Mouse (Mus musculus) gastrocnemius, postnatal 36 days (tissue): ENCODE data around the gene Gzmm. TPM values are rescaled to one million over a fixed set of nuclear protein-coding genes. Genes with fewer than 3 reads are reported as not detected.
A peak's percentile ranks its signal among the peaks of the same experiment; 100 is the strongest.

Experiments
- DNase-seq, 2 experiments: peaks; one replicate each; pipeline ENCODE4 v3.0.0; 2022
- intact Hi-C: fragments of 180-260 bp; cut with DNase I; formaldehyde crosslinking; loops from one replicate; pipeline ENCODE4 v1.15.1; 2025
- total RNA-seq, 2 experiments: library from RNA; stranded (reverse); gene quantifications; 2 replicates each; pipeline ENCODE4 v1.2.3; 2021

Gene Gzmm
- total RNA-seq, 2 experiments from 2014 or later: 4.4 to 6.0 TPM

DNA sequence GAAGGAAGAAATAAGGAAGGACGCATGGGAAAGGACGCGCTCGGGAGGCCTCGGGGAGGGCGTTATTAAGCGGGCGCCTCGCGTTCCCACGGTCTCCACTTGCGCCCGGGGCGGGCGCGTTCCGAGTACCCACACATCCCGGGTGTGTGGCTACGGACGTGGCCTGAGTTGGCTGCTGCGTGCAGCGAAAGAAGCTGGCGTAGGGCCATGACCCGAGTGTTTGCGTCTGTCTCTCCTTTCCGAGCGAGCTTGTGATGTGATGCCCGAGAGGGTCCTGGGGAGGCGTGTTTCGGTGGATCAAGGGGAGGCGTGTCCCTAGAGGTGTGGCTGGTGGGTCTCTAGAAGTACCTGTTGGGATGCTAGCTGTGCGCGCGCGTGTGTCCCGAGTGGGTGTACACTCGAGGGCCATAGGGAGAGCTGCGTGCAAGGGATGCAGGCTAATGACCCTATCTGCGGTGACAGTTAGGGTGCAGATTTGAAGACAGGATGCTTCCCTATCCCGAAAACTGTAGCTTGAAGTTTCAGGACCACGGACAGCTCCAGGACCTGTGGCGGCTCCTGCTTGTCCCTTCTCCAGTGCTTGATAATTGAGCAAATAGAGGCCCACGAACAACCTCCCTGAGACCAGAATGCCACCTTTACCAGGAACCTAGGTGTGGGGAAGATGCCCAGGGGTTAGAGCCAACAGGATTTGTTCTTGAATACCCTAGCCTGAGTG, 29.0 kb downstream of the Gzmm start:
- intact Hi-C loops: no loop called here
- peak; percentile 52 to 63 for DNase-seq

GRCm38 (mm10) chr10:79721089-79721488, 32.3 kb downstream of the Gzmm start:
- no peak for DNase-seq

DNA sequence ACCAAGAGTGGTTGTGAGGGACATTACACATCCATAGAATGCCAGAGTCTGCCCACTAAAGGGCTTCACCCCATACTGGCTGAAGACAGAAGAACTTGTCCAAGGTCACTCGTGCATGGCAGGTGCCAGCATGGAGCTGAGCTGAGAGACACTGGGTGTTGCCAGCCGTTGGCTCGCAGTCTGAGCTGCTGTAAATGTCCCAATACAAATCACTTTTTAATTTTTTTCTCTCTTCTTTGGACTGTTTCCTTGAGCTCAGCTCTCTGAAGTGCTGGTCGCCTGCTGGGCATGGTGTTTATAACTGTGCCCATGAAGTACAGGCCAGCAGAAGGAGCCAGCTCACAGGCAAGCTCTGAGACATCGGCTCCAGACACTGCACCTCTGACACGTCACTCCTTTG, 34.2 kb downstream of the Gzmm start:
- intact Hi-C loops: no loop called here

More at GRCm38 (mm10) chr10:79721089-79721488, 32.3 kb downstream of the Gzmm start:
- intact Hi-C loops: no loop called here

DNA sequence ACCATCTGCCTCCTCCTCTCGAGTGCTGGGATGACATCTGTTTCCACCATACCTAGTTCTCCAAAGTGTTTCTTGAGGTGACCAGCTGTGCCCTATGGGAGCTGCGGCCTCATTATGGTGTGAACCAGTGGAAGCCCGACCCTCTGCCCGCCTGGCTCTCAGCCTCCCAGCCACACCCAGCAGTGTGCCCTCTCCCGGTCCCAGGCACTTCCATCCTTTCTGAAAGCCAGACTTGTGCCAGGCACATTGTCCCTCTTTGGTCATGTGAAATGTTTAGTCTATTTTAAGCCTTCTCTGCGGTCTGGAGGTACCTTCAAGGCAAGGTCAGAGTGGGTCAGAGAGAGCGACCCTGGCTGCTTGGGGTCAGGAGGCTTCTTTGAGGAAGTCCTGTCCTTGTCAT, 34.9 kb downstream of the Gzmm start:
- intact Hi-C loops: no loop called here
- DNase-seq: no peak

More for the DNA sequence above, 34.2 kb downstream of the Gzmm start:
- no peak for DNase-seq

DNA sequence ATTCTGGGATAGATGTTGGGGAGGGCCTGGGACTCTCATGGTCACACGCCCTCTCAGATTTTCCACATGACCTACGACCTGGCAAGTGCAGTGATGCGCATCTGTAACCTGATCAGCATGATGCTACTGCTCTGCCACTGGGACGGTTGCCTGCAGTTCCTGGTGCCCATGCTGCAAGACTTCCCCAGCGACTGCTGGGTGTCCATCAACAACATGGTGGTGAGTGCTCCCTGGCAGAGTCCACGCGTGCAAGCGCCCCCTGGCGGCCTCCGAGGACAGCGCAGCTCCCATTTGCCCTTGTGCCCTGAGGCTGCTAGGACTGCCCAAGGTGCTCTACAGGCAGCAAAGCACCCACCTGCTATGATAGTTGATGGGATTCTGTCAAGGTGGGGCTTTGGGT, 37.3 kb downstream of the Gzmm start:
- intact Hi-C loops: no loop called here

GRCm38 (mm10) chr10:79728323-79729249, 39.8 kb downstream of the Gzmm start:
- intact Hi-C loops: no loop called here
- no peak for DNase-seq

More for the DNA sequence above, 37.3 kb downstream of the Gzmm start:
- DNase-seq: peak; percentile 40 to 48

- intact Hi-C loops: no loop called here
- peak in 1 of 2 experiments; percentile 49 for DNase-seq
These were observed 40.6 kb downstream of the Gzmm start for GRCm38 (mm10) chr10:79729357-79729965.

DNA sequence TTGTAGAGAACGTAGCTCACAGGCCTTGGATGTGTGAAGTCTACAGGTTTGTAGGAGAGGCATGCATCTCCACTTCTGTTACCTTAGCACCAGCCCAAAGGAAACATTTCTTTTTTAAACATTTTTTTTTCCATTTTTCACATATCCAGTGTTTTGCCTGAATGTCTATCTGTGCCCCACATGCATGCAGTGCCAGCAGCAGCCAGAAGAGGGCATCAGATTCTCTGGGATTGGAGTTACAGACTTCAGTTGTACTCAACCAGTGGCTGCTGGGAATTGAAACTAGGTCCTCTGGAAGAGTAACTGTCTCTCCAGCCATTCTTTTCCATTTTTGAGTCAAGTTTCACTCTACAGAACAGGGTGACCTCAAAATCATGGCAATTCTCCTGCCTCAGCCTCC, 43.7 kb downstream of the Gzmm start:
- no peak for DNase-seq
- intact Hi-C loops: no loop called here

DNA sequence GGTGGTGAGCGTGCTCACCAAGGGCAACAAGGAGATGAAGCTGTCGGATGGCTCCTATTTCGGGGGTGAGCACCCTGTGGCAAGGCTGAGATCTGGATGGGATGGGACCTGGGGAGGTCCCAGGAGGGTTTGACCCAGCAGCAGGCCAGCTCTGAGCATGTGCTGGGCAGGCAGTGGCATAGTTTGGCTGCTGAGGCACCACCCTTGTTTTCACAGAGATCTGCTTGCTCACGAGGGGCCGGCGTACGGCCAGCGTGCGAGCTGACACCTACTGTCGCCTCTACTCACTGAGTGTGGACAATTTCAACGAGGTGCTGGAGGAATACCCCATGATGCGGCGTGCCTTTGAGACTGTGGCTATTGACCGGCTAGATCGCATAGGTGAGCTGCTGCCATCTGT, 45.0 kb downstream of the Gzmm start:
- intact Hi-C loops: no loop called here
- no peak for DNase-seq

- DNase-seq: no peak
- intact Hi-C loops: no loop called here
These were observed 46.5 kb downstream of the Gzmm start for GRCm38 (mm10) chr10:79735361-79735760.

DNA sequence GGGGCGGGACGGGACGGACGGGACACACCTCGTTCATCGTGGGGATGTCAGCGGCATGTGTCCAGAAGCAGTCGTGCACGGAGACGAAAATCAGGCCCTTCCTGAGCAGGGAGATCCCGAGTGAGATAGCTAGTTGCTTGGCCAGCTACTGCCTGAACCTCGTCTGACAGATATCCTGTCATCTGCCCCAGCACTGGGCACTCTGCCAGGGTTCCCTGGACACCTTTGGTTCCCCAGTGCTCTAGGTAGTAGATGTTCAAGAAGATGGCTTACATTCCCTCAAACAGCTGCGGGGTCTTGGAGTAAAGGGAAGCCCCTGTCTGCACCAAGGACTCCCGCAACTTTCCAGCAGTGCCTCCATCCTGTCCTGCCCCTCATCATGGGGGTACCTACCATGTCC, 47.9 kb downstream of the Gzmm start:
- intact Hi-C loops: no loop called here
- no peak for DNase-seq

- intact Hi-C loops: no loop called here
- DNase-seq: no peak
These were observed 49.4 kb downstream of the Gzmm start for GRCm38 (mm10) chr10:79738259-79738658.

GRCm38 (mm10) chr10:79739234-79739633, 50.4 kb downstream of the Gzmm start:
- intact Hi-C loops: no loop called here
- no peak for DNase-seq

GRCm38 (mm10) chr10:79740863-79741262, 52.0 kb downstream of the Gzmm start:
- intact Hi-C loops: no loop called here
- DNase-seq: no peak

DNA sequence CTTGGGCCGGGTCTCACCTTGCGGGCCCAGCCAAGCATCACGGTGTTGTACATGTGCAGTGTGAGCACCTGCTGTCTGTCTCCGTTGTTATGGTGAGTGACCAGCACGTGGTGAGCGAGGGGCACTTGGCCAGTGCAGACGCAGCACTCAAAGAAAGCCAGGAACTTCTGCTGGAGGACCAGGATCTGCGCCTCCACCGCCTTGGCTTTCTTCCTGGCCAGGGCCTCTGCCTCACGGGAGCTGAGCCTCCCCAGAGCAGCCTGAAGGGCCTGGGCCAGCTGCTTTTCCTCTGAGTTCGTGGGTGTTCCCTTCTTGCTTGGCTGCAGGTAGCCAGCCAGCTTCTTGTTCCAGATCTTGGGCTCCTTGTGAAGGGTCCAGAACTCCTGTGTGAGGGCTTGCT, 54.3 kb downstream of the Gzmm start:
- no peak for DNase-seq
- intact Hi-C loops: no loop called here

DNA sequence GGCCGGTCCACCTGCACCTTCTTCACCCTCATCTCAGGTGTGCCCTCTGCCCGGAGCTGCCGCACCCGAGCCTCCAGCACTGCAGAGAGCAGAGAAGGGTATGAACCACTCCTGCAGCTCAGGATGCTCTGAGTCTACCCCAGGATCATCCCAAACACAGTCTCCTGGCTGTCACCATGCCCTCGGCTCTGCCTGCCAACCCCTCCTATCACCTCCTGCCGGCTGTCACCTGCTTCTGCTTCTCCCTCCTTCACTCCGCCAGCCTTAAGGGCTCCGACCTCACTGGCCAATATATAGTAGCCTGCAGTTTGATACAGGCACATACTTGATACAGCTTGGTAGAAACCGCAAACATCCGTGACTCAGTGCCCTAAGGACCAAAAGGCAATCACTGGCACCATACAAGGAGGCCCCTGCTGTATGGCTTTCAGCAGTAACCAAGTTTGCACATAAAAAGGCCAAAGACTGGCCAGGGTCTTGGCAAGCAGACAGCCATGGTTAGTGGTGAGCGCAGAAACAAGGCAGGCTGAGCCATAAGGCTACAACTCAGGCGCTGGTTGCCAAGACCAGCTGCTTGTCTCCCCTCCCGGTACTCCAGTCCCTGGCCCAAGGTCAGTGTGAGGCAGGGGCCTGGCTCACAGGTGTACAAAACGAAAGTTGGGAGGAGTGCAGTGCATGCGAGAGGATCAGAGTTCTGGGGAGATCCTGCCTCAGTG, 55.0 kb downstream of the Gzmm start:
- DNase-seq: no peak
- intact Hi-C loops: no loop called here
